Mouse (Mus musculus): ENCODE measurements around the gene Luc7l3.
A peak's percentile ranks its signal among the peaks of the same experiment; 100 is the strongest.
"Not testable (repeated sequence)": the region's sequence is repeated elsewhere in the genome, so short reads cannot be mapped to it uniquely, and the experiment has no call there.

Luc7l3 gene

DNA sequence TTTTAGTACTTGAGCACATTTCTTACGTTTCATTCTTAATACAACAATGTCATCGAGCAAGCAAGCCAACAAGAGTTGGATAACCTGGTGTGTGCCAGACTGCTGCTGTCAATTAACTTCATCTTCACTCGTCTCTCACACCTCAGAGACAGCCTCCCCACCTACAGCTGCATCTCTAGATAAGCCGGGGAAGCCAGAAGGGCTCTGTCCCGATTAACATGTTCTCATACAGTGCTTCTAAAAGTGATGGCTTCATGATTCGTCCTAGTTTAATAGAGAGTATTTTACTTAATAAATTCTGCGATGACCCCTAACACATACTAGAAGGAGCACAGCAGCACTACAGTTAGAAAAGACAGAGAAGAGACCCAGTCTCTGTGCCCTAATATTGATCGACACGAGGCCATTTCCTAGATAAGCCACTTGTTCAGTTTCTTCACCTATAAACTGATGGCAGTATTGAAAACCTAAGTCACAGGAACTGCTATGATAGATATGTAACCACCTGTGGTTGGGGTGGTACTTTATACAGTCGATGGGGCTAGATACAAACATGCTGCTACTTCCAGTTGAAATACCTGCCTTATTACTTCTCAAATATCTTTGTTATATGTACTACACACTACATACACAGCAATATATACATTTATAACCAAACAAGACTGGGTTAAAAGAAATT is 31.6 kb downstream of the Luc7l3 start:
- DNase-seq: no peak

DNA sequence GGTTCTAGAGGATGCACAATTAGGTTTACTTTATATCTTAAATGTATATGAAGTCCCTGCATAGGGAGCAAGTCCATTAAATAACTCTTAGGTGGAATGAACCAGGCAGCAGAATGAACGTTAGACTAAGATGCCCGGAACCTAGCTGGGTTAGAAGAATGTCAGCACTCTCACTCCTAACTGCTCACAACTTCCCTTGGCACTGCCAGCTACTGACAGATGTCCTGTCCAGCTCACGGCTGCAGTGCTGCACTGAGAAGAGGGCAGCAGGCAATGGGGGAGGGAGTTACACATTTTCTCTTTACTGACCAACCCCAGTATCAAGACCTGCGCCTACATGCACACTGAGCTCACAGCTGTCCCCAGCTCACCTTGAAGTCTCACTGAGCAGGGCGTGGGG is 34.7 kb downstream of the Luc7l3 start:
- no peak for DNase-seq

DNA sequence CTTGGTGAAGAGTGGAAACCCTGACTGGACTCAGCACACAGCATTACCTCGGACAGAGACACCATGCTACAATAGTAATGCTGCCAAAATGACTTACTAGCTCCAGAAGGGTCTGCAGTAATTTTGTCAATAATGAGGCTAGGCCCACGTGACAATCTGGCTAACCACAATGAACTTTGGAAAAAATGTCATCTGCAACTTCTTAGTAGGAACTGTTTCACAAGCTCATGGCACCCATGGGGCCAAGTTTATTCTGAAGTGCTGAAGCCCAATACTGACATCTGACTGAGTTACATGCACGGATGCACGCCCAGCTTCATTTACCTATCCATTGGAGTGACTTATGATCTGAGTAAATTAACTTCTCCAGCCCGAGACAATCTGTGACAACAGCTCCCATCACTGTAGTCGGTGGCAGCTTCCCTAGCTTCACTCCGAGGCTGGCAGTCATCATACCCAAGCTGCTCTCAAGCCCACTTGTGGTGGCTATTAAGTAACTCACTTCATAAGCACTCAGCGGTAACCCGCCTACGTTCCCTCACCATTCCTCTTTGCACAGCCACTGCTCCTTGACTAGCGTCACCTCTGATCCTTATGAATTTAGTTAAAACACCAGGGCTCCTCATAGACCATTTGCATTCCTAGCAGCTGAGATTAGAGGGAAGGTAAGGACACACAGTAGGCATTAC is 35.8 kb downstream of the Luc7l3 start:
- no peak for DNase-seq

DNA sequence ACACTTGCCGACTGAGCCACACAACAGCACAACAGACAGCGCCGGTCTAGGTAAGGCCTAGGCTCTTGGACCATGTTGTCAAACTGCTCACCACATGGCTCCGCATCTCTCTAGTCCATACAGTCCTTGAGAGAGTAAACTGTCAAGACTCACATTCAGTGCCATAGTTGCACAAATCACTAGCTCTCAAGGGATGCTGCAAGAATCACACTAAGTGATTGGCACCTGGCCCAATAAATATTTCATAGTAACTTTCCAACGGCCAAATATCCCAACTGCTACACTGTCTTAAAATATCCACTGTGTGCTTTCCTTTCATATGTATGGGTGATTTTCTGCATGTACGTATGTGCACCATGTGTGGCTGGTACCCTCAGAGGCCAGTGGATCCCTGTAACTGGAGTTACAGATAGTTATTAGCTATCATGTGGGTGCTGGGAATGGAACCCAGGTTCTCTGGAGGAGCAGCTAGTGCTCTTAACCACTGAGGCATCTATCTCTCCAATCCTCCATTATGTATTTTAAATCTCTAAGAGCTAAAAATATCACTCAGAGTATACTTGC is 38.2 kb downstream of the Luc7l3 start:
- DNase-seq: no peak

DNA sequence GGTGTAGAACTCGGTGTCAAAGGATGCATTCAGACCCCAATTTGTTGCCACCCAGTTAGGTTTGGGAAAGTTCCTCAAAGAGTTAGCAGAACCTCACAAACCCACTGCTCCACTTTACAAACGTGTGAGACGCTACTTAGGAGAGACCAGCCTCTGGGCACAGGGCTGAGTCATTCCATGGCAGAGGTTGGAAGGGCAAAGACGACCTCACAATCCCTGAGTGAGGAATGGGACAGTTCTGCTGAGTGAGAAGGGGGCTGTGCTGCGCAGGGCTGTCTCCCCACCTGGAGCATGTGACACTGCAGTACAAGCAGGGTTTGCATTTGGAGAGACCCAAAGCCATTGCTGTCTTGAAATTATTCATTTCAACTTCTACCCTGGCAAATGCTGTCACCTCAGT is 39.5 kb downstream of the Luc7l3 start:
- no peak for DNase-seq

DNA sequence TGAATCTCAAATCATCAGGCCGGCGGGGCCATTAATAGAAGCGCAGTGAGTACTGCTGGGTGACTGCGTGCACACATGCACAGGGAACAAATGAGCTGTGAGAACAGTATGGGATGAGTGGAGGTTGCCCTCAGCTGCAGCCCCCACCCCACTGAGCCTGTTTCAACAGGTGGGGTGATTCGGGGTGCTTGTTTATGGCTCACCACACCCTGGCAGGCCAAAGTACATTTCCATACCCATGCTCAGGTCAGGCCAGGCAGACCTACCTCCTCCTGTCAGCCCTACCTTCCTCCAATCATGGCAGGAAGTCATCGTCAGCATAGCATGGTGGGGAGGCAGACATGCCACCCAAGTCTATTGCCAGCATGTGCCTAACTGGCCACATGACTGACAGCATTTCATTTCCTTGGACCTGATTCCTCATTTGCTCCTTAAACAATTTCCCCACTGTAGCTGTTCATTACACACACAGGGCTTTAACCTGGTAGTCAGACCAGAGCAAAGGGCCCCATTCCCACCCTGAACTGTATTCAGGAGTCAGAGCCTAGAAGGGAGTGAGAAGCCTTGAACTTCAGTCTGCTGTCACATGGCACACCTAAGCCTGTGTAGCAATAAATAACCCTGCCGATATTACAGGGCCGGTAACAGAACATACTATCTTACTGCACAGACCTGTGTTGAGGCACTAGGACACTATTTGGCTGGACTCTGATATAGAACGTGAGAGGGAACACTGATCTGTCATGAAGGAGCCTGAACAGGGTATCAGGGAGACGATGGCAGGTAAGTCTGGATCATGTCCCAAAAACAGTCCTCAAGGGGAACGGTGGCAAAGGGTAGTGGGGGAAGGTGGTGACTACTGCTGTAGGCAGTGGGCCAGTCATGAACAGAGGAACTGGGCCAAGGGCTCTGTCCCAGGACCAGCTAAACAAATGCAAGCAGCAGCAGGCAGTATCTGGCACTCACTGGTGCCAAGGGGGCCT is 40.3 kb downstream of the Luc7l3 start, which contains the start of gene Gm21885:
Gene Gm21885 (plus strand): TSS at position 675 of the 983 bp plus-strand sequence.
- peak; percentile 20 for DNase-seq

DNA sequence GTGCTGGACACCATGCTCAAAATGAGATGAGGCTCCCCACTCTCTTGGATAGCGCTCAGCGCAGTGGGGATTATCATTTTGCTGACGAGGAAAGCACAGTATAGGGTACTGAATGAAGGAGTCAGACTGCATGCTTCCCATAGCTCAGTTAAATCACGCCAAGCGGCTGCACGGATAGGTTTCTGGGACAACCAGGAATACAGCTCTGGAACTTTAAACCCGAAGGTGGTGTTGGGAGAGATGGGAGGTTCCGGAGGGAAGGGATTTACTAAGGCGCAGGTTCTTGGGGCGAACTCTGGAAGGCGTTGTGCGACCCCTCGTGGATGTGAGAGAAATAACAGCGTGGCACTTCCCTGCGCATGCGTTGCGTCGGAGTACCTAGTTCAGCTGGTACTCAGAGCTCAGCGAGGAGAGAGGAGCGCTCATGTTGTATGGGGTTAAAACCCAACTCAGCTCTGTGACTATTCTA is 44.9 kb downstream of the Luc7l3 start:
- DNase-seq: peak; percentile 91

DNA sequence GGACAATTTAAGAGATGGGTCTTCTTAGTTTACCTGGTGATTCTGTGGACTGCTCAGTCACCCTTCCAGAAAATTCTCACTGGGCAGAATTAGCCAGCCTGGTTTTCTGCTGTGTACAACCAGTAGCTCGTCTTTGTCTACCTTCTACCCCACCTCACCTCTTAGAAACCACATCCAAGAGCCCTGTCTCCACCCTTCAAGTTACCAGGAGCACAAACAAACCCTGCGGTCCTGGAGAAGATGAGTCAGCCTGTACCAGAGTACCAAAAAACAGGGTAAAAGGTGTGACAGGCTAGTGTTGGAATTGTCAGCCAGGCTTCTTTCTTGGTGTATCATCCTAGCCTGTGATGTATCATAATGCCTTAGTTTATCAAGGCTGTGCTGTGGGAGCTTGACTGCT is 46.1 kb downstream of the Luc7l3 start:
- no peak for DNase-seq

DNA sequence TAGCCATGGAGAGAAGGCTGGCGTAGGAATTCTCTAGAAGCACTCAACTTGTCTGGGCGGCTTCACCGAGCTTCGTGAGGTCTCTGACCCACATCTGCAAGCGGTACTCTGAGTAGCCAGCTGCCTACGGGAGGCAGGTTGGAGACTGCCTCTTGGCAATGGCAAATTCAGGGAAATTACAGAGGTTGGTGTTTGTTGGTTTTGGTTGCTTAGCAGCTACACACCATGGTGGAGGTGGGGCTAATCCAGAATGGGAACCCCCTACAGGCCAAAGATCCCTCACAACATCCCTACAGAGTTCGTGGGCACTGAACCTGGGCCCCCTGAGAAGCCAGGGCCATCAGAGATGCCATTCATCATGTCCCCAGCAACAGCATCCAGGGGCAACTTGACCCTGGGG is 46.6 kb downstream of the Luc7l3 start:
- DNase-seq: no peak

DNA sequence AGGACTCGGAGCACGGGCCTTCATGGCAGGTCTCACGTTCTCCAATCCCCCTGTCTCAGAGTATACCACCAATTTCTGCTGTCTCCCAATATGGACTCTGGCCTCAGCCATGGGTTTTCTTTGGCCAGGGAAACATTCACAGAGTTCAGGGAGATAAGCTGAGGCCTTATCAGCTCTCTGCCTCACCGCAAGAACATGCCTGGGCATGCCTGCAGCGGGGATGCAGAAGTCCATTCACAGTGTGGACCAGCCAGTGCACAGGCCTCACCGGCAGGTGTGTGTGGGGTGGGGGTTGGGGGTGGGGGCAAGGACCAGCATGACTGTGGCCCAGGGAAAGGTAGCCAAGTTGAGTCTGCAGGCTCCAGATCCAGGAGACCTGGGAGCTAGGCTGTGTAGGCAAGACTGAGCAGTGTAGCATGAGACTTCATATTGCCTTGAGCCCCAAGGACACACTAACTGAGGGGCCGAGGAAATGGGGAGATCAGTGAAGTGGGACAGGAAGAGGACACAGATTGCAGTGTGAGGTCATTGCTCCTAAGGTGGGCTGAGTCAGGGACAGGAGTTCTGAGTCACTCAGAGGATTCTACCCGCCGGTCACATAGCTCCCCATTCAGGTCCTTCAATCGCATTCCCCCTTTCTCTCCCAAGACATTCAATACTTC is 47.5 kb downstream of the Luc7l3 start:
- DNase-seq: no peak

DNA sequence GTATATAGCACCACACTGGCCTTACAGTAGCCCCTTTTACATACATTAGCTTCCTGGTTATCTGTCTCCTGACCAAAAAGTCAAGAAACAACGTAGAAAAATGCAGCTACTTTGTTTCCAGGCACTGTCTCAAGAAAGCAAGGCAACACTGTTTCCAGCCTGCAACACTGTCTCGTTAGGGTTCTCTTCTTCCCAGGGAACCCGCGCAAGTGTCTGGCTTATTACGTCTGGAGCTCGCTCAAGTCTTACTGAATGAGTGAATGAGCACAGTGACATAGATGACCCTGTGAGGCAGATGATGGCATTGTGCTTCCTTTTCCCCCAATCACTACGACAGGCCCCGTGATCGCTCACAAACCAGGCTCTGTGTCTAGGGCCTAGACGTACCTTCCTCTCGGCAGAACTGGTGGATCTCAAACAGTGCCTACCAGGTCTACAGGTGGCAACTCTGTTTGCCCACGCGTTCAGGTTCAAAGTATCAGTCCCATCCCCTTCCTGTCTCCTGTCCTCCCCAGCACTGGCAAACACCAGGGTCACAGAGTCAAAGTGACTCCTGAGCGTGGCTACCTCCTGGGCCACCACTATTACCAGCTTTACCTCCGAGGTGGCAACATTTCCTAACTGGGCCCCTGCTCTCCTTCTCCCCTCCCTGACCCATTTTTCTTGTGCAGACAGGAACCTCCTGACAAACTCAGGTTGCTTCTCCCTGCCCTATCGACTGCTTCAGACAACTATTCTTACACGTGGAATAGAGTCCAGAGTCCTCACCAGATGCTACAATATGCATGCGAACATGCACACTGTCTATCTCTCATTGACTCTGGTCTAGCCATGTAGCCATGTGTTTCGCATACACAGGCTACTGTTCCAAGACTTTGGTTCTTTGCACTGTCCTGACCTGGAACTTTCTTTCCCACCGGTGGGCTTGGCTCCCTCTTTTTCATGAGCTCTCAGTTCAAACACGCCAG is 48.5 kb downstream of the Luc7l3 start:
- DNase-seq: no peak

DNA sequence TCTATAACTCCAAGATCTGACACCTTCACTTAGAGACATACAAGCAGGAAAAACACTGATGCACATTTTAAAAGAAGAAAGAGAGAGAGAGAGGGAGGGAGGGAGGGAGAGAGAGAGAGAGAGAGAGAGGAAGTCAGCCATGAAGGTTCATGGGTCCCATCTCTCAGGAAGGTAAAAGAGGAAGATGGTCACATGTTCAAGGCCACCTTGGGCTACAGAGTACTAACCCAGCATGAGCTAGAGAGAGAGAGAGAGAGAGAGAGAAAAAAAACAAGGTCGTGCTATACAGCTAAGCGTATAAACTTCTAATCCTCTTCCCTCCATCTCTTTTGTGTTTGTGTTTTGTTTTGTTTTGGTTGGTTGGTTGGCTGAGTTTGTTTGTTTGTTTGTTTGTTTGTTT is 50.8 kb downstream of the Luc7l3 start:
- no peak for DNase-seq

DNA sequence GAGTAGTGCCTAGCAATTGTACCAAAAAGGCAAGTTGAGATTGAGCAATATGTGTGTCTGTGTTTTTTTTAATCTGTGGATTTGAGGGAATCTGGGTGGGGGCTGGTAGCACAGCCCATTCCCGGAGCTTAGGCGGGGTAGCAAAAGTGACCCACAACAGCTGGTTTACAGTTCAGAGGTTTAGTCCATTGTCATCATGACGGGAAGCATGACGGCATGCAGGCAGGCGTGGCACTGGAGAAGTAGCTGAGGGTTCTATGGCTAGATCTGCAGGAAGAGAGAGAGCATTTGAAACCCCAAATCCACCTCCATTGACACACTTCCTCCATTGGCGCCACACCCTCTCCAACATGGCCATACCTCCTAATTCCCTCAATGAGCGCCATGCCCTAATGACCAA is 51.9 kb downstream of the Luc7l3 start:
- DNase-seq: no peak

DNA sequence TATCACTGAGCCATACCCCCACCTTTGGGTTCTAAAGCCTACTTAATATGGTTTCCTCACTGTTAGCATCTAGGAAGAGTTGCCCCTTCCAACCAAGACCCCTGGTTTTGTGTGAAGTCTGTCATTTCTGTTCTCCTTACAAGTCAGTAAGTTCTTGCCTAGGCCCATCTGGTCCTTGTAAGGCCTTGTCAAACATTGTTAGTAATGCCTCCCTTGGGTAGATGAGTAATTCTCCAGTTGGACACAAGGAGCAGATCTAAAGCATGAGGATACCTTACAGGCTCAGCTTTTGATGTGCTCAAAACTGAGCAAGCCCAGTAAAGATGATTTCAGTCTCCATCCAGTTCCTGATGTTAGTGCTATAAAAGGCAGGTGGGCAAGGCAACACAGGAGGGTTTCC is 53.0 kb downstream of the Luc7l3 start:
- no peak for DNase-seq

DNA sequence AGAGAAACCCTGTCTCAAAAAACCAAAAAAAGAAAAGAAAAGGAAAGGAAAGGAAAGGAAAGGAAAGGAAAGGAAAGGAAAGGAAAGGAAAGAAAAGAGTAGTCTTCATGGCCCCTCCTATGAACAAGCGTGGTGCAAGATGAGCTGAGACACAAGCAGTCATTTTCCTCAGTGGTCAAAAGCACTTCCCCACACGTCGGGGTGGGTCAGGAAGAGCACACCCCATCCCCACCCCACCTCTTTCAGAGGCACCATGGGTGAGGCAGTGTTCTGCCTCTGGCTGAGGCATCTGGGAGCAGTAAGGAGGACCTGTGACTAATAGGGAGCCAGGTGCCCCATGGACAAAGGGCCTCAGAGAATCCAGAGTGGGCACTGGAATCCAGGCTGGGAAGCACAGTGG is 55.6 kb downstream of the Luc7l3 start:
- DNase-seq: not testable (repeated sequence)

DNA sequence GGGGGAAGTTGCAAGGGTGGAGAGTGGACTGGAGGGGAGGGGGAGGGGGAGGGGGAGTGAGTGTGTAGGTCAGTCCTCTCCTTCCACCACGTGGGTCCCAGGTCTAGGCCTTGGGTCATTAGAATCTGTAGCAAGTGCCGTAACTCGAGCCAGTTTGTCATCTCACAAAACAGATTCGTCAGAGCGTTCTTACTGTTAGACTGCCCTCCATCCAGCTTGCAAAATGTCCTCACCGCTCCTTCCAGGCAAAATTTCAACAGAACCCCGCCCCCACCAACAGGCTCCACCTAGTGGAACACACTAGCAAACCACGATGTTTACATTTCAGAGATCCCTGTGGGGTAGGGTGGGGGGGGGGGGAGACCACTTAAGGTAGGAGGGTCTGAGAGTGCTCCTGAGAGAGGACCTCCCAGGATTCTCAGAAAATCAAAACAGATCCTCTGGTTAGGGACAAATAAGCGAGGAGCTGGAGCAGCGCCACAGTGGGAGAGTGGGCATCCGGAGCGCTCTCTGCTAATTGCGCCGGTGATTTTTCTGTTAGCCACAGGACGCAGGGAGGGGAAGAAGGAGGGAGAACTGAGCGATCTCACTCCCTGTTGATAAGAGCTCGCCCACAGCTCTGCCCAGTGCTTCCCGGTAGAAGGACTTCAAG is 56.5 kb downstream of the Luc7l3 start:
- DNase-seq: peak; percentile 74

DNA sequence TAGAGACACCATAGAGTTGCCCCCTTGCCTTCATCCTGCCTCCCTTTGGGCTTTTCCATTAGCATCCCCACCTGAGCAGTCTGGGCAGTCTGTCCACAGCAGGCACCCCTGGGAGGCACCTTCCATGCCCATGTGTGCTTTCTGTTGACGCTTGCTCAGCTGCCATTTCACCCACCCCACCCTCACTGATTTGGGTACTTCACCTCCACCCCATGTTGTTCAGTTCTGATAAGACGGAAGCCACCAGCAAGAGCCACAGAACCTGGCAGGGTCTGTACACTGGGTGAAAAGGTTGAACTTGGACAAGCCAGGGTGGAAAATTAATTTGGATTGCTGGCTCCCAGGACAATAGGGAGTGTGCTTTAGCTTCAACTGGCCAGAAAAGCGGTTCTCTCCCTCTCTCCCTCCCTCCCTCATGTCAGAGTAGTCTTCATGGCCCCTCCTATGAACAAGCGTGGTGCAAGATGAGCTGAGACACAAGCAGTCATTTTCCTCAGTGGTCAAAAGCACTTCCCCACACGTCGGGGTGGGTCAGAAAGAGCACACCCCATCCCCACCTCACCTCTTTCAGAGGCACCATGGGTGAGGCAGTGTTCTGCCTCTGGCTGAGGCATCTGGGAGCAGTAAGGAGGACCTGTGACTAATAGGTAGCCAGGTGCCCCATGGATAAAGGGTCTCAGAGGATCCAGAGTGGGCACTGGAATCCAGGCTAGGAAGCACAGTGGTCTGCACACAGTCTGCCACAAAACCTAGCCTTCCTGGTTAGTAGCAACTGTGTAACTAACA is 60.0 kb downstream of the Luc7l3 start:
- DNase-seq: no peak

DNA sequence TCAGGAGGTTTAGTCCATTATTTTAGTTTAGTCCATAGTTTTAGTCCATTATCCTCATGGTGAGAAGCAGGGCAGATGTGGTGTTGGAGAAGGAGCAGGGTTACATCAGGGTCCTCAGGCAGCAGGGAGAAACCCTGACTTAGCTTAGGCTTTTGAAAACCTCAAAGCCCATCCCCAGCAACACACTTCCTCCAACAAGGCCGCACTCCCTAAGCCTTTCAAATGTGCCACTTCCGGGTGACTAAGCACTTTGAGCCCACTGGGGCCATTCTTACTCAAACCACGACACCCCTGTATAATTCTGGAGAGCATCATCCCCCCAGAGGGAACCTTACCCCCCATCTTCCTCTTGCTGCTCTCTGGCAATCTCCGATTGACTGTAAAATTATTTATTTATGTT is 62.0 kb downstream of the Luc7l3 start:
- no peak for DNase-seq

DNA sequence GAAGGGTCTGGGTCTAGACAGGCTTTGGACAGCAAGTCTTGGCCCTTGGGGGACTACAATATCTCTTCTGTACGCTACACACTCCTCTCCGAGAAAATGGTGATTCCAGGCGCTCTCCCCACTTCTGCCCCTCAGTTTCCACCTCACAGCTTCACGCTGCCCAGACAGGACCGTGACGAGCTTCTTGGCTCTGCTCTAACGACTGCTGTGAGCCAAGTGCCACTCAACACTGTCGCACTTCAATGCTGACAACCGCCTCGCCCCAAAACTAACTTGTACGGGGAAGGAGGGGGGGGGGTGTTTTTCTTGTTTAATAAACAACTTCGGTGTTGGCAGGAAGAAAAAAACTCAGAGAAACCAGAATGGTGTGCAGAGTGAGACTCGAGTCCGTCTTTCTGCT is 63.8 kb downstream of the Luc7l3 start:
- DNase-seq: peak; percentile 16

DNA sequence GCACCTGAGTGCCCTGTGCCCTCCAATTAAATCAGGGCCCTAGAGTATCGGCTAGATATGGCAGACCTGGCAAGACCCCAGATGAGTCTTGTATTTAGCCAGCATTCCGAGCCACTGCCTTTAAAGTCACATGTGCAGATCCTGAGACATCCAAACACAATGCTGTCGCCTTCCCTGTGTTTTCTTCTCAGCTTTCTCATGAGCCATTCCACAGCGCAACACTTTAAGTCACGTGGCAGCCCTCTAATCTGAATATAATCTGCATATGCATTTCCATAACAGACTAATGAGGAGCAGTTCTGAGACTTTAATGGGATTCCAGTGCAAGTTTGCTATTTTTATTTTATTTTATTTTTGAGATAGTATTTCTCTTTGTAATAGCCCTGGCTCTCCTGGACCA is 66.1 kb downstream of the Luc7l3 start:
- DNase-seq: no peak
